Mouse (Mus musculus) liver, adult 2 months (tissue): ENCODE measurements around the gene Ugt1a6b.

Experiments
- CTCF ChIP-seq: fragments of 200-500 bp; IDR thresholded peaks from 2 replicates; pipeline ENCODE4 v1.5.1; 2011; ENCODE audit warnings: low read depth, low read length, control low read depth
- POLR2A ChIP-seq: fragments of 200-500 bp; IDR thresholded peaks from 2 replicates; pipeline ENCODE4 v1.6.1; 2011; ENCODE audit warnings: low read length, control low read depth; ENCODE audit not compliant: insufficient read depth; ENCODE audit errors: extremely low read depth

GRCm38 (mm10) chr1:88259643-88260024 is 156.6 kb downstream of the Ugt1a6b start:
- TF ChIP-seq CTCF (no peak), POLR2A (no peak)
